Mouse (Mus musculus): ENCODE data around the gene H2afy.
"Not testable (repeated sequence)": the region's sequence is repeated elsewhere in the genome, so short reads cannot be mapped to it uniquely, and the experiment has no call there.

Gene H2afy

DNA sequence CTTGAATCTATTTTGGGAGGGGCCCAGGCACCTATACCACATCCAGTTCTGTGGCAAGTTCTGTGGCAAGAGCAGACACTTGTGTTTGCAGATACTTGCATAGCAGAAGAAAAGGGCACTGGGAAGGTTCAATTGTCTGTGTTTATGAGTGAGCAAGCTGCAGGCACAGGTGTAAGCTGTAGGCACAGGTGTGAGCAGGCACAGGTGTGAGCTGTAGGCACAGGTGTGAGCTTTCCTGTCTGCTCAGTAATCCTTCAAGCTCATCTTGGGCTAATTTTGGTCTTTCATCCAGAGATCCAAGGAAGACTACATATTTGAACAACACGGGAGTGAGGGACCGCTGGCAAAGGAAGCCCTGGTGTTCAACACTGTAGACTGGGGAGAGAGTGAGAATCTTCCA is 56.5 kb downstream of the H2afy start:
- intact Hi-C loops (cut with DNase I): no loop called here

DNA sequence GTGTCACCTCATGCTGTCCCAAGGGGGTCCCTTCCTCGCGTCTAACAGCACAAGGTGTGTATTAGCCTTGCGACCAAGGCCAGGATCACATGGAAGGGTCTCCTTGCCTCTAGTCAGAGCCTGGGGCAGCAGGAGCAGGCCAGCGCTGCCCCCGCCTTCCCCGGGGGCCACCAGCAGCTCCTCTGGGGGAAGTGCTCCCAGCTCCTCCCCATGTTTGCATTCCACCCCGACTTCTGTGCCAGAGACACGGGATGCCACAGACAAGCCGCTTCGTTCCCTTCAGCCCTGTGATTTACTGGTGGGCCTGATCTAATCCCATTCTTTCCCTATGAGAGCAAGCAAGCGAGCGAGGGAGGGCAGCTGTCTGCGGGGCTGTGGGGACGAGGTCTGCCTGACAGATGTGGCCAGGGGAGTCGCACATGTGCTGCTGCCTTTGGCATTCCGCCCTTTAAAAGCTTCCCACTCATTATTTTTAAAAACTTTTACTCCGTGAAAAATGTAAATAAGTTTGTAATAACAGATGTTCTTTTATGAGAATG is 57.4 kb downstream of the H2afy start:
- intact Hi-C loops (cut with DNase I): no loop called here

DNA sequence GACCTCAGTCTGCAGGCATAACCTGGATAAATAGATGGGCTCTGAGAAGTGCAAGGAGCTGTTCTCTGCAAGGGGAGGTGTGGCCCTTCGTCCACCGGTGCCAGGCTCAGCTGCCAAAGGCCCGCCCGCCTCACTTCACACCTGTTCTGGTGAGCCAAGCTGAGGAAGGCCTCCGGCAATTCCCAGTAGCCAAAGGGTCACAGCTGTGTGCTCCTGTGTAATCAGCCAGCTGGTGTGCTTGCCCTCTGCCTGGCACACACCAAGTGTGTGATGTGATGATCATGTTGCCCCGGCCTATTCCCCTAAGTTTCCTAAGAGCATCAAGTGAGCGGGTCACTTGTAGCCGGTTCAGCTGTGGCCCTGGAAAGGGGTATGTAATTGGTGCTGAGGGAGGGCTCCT is 60.2 kb downstream of the H2afy start:
- intact Hi-C loops (cut with DNase I): no loop called here

DNA sequence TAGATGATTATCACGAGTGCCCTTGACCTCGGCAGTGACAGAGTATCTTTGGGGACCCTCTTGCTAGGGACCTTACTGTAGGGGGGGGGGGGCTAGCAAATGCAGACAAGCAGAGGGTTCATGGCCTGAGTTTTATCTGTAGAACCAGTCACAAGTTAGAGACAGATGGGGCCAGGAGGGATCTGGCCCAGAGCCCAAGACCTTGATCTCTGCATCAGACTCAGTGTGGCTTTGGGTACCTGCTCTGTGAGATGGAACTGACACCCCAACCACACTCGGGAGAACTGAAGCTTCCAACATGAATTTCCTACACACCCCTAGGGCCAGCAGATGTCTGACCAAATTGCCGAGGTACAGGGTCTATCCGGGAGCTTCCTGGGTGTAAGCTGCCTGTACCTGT is 63.0 kb downstream of the H2afy start:
- intact Hi-C loops (cut with DNase I): no loop called here

DNA sequence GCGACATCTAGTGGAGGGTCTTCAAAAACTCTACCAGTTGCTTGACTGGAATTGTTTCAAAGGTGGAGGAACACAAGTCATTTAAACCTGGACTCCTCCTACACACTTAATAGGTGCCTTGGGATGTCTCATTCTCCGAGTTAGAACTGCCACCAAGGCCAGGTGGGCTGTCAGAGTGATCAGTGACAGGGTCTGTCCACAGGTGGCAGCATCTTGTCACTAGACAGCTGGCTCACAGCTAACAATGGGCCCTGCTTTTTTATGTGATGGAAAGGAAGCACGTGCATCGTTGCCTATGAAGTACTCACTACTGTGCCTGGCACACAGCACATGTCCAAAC is 63.9 kb downstream of the H2afy start:
- intact Hi-C loops (cut with DNase I): no loop called here

DNA sequence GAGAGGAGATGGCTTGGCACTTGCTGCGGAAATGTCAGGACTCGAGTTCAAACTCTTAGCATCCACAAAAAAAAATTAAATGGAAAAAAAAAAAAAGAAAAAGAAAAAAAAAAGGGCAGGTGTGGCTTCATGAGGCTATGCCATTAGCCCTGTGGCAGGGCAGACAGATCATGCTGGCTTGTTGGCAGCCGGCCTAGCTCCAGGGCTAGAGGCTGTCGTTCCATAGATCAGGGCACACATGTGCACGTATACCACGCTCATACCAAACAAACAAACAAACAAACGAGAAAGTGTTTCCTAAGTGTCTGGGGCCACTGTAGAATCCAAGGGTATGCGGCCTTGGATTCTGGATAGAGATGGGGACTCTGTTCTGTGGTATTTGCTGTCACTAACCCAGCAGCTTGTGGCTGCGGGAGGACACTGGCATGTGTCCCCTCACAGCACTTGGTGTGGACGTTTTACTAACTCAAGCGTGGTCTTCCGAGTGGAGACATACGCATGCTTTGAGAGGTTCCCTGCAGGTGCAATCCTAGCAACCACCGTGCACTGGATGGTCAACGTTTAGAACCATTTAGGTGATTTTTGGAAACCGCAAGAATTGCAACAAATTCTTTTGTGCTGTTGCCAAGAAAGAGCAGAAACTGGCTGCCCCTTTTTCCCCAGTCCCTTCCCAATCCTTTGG is 64.4 kb downstream of the H2afy start:
- intact Hi-C loops (cut with DNase I): no loop called here

DNA sequence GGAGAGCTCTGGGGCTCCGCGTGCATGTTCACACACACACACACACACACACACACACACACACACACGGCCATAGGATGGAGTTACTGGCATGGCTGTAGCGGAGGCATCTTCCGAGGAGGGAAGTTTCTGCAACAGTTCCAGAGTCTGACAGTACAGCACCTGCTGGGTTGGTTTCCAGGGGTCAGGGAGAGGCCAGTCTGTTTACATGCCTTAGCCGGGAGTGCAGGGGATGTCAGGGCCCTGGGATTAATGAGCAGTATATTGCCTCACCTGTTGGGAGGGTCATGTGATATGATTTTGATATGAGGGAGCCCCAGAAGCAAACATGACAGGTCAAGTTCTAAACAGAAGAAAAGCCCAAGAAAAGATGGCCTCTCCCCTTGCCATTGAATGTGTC is 66.5 kb downstream of the H2afy start:
- intact Hi-C loops (cut with DNase I): no loop called here

DNA sequence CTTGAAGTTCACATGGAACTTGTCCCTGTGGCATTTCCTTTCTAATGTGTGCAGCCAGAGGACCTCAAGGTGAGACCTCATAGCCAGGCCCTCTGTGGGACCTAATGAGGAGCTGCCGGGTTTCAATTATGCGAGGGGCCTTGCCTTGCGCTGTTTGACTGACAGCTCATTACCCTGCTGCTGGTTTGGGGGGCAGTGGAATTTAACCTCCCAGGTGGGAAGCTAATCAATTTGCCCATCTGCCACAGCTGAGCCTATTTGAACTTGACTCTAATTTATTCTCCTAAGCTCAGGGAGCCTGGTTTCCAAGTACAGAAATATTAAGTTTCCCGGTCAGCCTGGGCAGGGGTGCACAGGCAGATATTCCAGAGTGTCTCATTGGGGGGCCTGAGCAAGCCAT is 67.6 kb downstream of the H2afy start:
- intact Hi-C loops (cut with DNase I): no loop called here

DNA sequence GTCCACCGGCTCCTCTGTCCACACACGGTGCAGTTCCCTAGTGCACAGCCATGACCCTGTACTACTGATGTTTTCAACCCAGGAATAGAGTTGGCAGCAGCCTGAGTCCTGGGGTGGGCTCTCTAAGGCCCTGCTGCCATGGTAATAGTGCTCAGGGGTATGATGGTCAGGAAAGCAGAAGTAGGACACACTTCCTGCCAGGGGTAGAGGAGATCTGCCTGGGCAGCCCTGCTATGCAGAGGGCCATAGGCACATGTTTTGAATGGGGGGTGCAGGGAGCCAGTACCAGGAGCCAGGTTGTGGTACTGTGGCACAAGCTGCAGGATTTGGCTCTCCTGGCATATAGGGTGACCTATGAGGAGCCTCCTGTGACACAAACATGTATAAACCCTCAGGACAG is 69.3 kb downstream of the H2afy start:
- intact Hi-C loops (cut with DNase I): no loop called here

DNA sequence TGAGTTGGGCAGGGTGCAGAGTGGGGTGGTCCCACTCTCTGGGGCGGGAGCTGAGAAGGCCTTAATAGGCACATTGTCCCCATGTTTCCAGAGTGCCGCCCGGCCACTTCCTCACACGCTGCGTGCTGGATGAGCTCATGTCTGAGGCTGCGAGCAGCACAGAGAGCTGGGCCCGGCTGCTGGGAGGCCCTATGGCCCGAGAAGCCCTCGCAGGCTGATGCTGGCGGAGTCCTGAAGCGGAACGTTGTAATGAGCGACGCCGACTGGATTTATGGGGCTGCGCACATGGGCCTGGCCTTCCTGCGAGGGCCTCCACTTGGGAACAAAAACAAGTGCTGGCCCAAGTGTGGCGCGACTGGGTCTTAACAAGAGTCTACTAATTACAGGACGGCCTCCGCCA is 70.0 kb downstream of the H2afy start:
- intact Hi-C loops (cut with DNase I): no loop called here

DNA sequence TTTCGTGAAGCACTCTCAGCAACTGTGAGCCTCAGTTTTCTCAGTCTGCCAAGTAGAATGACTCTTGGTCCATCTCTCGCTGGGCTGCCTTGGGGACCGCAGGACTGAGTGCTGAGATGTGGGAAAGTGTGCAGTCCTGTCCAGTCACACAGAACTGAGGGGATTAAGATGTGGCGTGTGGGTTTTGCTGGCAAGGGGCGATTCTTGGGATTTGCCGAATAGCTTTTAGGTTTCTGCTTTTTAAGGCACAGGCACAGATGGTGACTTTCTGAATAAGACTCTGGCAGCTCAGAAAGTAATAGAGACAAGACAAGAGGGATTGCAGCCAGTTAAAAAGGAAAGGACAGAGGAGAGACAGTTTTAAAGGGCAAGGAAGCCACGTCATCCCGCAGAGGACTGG is 78.4 kb downstream of the H2afy start:
- intact Hi-C loops (cut with DNase I): no loop called here

DNA sequence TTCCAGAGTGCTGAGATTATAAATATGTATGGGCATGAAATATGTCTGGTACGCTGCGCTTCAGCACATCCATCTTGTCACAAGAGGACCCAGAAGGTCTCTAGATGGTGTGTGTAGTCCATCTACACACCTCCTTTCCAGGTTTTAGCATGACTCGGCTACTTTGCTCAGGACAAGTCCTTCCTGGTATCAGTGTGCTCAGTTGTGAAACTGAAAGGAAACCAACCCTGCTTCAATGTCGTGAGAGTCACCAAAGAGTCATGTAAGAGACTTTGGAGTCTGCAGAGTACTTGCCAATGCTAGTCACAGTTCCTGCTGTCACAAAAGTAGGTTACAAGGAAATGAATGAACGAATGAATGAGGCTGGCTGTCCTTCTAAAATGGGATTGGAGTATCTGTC is 80.4 kb downstream of the H2afy start:
- intact Hi-C loops (cut with DNase I): no loop called here

DNA sequence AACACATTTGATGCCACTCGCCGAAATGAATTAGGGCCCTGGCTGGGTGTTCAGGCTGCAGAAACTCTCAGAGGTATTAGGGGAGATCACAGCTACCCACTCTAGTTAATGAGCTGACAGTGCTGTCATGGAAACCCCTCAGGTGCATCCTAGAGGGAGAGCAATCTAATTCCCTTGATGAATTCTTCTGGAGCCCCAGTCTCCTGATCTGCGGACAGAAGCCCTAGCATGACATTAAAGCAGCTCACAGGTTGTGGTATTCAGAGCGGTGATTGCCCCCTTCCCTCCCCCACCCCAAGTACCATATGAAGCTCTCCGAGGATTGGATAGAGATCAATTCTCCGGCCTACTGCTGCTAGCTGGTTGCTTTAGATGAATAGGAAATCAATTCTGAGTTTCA is 82.1 kb downstream of the H2afy start:
- intact Hi-C loops (cut with DNase I): no loop called here

DNA sequence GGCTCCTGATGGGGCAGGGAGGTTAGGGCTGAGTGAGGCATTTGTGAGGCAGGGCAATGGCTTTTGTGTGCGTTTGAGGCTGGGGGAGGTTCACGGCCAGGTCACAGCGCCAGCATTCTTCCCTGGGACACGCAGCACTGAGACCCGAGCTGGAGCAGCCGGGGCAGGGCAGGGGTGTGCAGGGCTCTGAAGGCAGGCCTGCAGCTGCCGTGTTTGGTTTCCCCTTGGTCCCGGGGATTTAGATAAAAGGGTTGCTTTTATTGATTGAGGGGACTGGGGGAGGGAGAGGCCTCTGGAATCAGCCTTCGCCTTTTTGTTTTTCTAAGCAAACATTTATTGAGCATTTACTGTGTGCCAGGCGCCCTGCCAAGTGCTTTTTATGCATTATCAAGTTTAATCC is 83.4 kb downstream of the H2afy start:
- intact Hi-C loops (cut with DNase I): no loop called here

DNA sequence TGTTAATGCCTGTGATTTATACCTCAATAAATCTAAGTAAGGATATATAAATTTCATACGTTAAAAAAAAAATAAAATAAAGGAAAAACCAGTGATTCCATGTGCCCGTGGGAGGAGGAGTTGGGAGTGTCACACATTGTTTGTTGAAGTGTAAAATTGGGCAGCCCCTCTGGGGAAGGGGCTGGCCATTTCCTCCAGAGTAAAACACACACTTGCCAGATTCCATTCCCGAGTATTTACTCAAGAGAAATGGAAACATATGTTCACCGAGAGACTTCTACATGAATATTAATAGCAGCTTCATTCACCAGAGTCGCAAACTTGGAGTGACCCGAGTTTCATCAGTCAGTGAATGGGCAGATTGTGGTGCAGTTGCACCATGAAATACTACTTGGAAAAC is 85.9 kb downstream of the H2afy start:
- intact Hi-C loops (cut with DNase I): no loop called here

DNA sequence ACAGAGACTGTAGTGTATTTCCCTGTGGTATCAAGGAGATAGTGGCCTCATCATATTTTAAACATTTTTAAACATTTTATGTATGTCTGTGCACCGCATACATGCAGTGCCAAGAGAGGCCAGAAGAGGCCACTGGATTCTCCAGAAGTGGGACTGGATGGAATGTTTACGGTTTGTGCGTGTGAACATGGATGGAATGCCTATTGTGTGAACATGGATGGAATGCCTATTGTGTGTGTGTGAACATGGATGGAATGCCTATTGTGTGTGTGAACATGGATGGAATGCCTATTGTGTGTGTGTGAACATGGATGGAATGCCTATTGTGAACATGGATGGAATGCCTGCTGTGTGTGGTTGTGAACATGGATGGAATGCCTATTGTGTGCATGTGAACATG is 93.9 kb downstream of the H2afy start:
- intact Hi-C loops (cut with DNase I): no loop called here

DNA sequence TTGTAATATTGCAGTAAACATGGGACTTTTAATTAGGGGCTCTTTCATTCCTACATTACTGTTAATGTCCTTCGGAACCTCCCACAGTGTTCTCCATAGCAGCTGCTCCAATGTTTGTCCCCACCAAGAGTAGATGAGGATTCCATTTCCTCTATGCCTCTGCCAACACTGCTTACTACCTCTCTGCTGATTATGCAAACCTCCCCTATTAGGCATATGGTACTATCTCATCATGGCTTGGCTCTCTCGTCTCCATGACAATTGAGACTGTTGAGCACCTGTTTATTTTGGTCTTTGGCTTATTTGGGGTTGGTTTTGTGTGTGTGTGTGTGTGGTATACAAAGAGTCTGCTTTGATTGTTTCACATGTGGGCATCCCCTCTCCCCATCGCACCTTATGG is 95.5 kb downstream of the H2afy start:
- intact Hi-C loops (cut with DNase I): no loop called here

DNA sequence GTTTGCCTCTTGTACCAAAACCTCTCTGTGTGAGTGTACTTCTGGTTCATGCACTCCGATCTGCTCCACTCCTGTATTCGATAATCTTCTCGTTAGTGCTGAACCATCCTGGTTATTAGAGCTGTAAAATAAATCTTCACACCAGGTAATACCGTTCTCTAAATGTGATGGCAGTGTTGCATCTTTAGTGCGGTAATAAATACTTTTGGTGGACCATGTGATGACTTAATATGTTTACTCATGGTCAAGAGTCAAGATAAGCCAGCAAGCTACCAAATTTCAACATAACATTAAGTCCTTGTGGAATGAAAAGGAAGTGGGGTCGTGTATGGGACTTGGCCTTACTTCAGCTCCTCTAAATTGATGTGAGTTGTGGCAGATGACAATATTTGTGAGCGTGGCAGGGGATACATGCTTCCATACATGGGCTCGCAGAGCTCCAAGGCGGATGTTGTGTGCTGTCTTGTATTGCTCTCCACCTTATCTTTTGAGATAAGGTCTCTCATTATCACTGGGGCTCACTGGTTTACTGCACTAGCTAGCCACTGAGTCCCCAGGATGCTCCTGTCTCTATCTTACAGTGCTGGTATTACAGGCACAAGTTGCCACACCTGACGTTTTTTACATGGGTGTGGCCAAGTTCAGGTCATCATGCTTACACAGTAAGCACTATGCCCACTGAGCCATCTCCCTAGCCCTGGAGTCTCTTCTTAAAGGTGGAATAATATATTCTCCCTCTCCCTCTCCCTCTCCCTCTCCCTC is 96.4 kb downstream of the H2afy start:
- intact Hi-C loops (cut with DNase I): no loop called here

DNA sequence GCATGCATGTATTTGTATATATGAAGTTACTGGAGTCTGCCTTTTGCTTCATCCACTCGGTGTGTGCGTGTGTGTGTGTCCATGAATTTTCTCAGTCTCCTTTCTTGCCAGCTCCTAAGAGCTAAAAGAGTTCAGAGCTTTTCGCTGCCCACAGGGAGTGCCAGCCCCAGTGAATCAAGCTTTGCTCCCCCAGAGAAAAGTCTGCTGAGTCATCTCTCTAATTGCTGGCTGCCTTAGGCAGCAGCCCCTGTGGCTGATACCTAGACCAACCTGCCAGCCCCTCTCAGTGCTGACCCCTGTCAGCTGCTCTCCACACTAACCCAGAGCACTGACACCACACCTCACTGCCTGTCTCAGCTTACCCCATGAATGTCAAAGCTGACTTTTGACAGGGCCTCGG is 107.2 kb downstream of the H2afy start:
- intact Hi-C loops (cut with DNase I): no loop called here

DNA sequence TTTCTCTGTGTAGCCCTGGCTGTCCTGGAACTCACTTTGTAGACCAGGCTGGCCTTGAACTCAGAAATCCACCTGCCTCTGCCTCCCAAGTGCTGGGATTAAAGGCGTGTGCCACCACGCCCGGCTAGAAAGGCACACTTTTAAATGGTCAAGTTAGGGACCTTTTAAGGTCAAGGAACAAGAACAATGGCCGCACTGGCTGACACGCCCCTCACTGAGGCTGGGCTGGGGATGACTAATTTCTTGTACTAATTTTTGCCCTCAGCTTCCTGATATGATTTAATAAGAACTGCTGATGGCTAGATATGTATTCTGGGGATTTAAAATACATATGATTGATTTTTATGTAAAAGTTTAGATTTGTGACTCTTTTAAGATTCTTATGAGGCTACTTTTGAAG is 108.2 kb downstream of the H2afy start:
- intact Hi-C loops (cut with DNase I): not testable (repeated sequence)

DNA sequence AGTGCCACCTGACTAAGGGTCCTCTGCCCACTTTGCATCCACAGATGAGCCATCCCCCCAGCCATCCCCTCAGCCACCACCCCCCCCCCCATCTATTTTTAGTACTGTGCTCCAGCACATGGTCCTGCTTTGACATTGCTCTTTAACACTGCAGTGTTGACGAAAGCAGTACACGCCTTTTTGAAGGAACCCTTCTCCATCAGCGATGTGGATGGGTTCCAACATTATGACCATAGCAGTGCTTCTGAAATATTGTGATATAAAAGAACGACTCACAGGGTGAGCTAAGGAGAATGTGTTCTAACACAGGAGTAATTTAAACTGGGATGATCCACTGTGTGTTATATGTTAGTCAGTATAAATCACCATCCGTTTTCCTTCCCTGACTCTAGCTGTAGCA is 109.5 kb downstream of the H2afy start:
- intact Hi-C loops (cut with DNase I): no loop called here

DNA sequence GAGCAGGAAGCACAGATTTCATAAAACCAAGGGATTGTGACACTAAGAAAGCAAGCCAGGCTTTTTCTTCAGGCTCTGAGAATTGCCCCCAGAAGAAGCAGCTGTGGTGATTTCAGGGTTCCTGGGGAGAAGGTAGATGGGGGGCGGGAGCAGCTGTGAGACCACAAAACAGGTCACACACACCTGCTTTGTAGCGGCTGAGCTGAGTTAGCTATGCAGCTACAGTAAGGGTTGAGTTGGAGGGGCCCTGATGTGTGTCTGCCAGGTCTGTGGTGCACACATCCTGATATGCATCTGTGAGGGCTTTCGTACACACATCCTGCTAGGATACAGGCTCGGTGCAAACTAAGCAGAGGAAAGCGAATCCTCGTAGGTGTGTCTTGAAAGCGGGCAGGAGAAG is 110.1 kb downstream of the H2afy start:
- intact Hi-C loops (cut with DNase I): no loop called here

DNA sequence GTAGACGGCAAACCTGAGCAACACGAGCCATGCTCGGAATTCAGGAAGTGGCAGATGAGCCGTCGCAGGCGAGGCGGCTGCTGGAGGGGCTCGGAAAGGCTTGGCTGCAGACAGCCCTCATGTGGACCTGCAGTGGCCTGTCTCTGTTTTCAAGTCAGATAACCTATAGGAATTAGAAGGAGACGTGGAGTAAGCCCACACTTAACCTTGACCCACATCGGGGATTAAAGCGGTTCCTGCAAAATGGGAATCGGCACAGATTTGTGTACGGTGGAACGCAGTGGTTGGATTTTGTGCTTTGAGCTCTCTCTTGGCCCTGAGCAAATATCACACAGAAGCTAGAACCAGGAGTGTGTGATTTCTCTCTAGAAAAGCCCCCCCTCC is 111.1 kb downstream of the H2afy start:
- intact Hi-C loops (cut with DNase I): no loop called here

All from adrenal gland (tissue).